Mouse (Mus musculus) thymus, adult 2 months (tissue): ENCODE measurements at regions not wholly inside any gene's neighbourhood (a gene's known extent, or its start where the extent isn't known, plus 50 kb on each side); places are given as distances from the start of the nearest gene placed in this dataset.

ENCODE experiments used
- CTCF ChIP-seq: fragments of 200-500 bp; IDR thresholded peaks from 2 replicates; pipeline ENCODE4 v1.5.1; 2012; ENCODE audit warnings: mild to moderate bottlenecking, control low read depth, low read length, moderate library complexity, borderline replicate concordance; ENCODE audit not compliant: control insufficient read depth, poor library complexity, insufficient read depth; ENCODE audit errors: extremely low read depth
- POLR2A ChIP-seq: fragments of 200-500 bp; IDR thresholded peaks from 2 replicates; pipeline ENCODE4 v1.6.1; 2012; ENCODE audit warnings: mild to moderate bottlenecking, low read length, control low read depth, moderate library complexity; ENCODE audit not compliant: control insufficient read depth, poor library complexity, insufficient read depth; ENCODE audit errors: extremely low read depth

GRCm38 (mm10) chr13:107829861-107830260, 214.4 kb upstream of the Smim15 start:
- TF ChIP-seq POLR2A (no peak), CTCF (no peak)
